Mouse (Mus musculus): ENCODE measurements around the gene Arhgdig. TPM values are rescaled to one million over a fixed set of nuclear protein-coding genes. Genes with fewer than 3 reads are reported as not detected.

The Arhgdig gene
- total and polyA plus RNA-seq, 3 experiments: 0.60 to 10.3 TPM; not detected in 1

DNA sequence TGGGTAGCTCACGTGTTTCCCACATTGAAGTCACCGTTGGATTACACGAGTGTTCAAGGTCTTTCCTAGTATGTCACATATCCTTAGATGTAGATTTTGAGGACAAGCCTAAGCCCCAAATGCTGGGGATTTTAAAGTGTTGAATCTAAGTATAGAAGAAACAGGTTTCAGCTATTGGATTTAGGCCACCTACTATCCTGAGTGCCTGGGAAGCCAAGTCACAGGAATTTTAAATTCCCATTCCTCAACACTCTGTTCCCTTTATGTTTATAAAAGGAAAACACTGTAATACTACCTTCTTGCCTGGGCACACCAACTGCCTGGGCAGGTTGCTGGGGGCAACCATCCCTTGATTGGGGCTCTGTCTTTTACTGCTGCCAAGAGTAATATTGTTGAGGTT lies 26.4 kb downstream of the Arhgdig start:
- TF ChIP-seq USF2 (conservative IDR thresholded peaks at IDR 0.05; ENCODE audit: low read depth, low read length): no peak
- TF ChIP-seq USF1 (IDR thresholded peaks at IDR 0.05; ENCODE audit: low read depth, low read length): no peak
- TF ChIP-seq POLR2AphosphoS2 (IDR thresholded peaks at IDR 0.05; ENCODE audit: low read depth, low read length): no peak
- TF ChIP-seq KAT2A (IDR thresholded peaks at IDR 0.05; ENCODE audit: insufficient replicate concordance, low read length): no peak
- TF ChIP-seq CHD1 (IDR thresholded peaks at IDR 0.05; ENCODE audit: low read depth, low read length): no peak
- TF ChIP-seq JUN (IDR thresholded peaks at IDR 0.05; ENCODE audit: insufficient read depth, low read depth, low read length): no peak
- no peak for TF ChIP-seq ZNF384 (IDR thresholded peaks at IDR 0.05; ENCODE audit: low read depth, low read length)
- no peak for TF ChIP-seq ELF1 (IDR thresholded peaks at IDR 0.05; ENCODE audit: low read depth, low read length)
- TF ChIP-seq NRF1 (IDR thresholded peaks at IDR 0.05; ENCODE audit: low read depth, low read length): no peak
- TF ChIP-seq TBP (conservative IDR thresholded peaks at IDR 0.05; ENCODE audit: low read depth, low read length): no peak
- TF ChIP-seq SMC3 (IDR thresholded peaks at IDR 0.05; ENCODE audit: low read depth, low read length): no peak
- TF ChIP-seq ZC3H11A (IDR thresholded peaks at IDR 0.05; ENCODE audit: low read depth, low read length): no peak
- no peak for TF ChIP-seq ZKSCAN1 (IDR thresholded peaks at IDR 0.05; ENCODE audit: borderline replicate concordance, low read depth, low read length)
- no peak for TF ChIP-seq MAZ (IDR thresholded peaks at IDR 0.05; ENCODE audit: low read depth, low read length)
- TF ChIP-seq EP300 (IDR thresholded peaks at IDR 0.05; ENCODE audit: low read length): no peak
- no peak for TF ChIP-seq HCFC1 (IDR thresholded peaks at IDR 0.05; ENCODE audit: low read depth, low read length)
- in situ Hi-C loops (cut with MboI; ENCODE audit: low pct_ligation_motif_present, low pct_unique_long_range_greater_than_20kb, low sequenced_read_pairs) (no loop called here), dilution Hi-C loops (cut with MboI; ENCODE audit: extremely low pct_ligation_motif_present, extremely low pct_unique_long_range_greater_than_20kb, low sequenced_read_pairs) (no loop called here)
- no peak for DNase-seq (ENCODE audit: extremely low read depth)
- Histone ChIP-seq H3K9ac (ENCODE audit: insufficient read depth, low read depth) (no peak overlapping the region), H3K27ac (ENCODE audit: insufficient read depth, low read depth) (no peak overlapping the region), H3K36me3 (replicated peaks in 1 of 2; ENCODE audit: control insufficient read depth in 1 of 2, insufficient read depth in 1 of 2, low read length in 1 of 2) (peaks cover 37 to 76% of the 10 kb centered on the region in 2 experiments), H3K4me1 (ENCODE audit: control insufficient read depth in 1 of 2, insufficient read depth in 2 of 2) (no peaks in the 10 kb centered on the region), H3K4me2 (ENCODE audit: insufficient read depth, low read depth, poor library complexity, severe bottlenecking) (no peak overlapping the region), H3K27me3 (replicated peaks) (no peaks in the 10 kb centered on the region), H3K79me2 (replicated peaks; ENCODE audit: control insufficient read depth, extremely low read depth, insufficient read depth, poor library complexity, severe bottlenecking) (0 out of 2 replicates have a peak, but pooled peaks cover 3% of the 10 kb centered on the region), H3K4me3 (replicated peaks in 1 of 3; ENCODE audit: low read depth in 2 of 3, low read length in 2 of 3, poor library complexity in 1 of 3) (no peak overlapping the region), H3K9me3 (replicated peaks; ENCODE audit: low read length) (no peaks in the 10 kb centered on the region)

DNA sequence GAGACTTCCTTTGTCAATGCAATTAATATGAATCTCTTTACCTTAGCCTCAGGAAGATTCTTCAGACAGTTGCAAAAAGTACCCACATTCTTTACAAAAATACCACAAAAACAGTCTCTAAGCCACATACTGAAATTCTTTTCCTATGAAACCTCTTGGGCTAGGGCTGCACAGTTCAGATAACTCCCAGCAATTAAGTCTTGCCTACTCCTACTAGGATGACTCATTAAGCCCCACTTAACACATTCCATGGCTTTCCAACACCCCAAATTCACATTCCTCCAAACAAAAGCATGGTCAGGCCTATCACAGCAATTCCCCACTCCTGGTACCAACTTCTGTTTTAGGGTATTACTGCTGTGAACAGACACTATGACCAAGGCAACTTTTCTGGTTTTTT lies 29.0 kb downstream of the Arhgdig start:
- dilution Hi-C loops (cut with MboI; ENCODE audit: extremely low pct_ligation_motif_present, extremely low pct_unique_long_range_greater_than_20kb, low sequenced_read_pairs) (no loop called here), in situ Hi-C loops (cut with MboI; ENCODE audit: low pct_ligation_motif_present, low pct_unique_long_range_greater_than_20kb, low sequenced_read_pairs) (no loop called here)
- H3K36me3 ChIP-seq (replicated peaks in 1 of 2; ENCODE audit: control insufficient read depth in 1 of 2, insufficient read depth in 1 of 2, low read length in 1 of 2): peaks cover 24 to 76% of the 10 kb centered on the region in 2 experiments
- no peaks in the 10 kb centered on the region for H3K9me3 ChIP-seq (replicated peaks; ENCODE audit: low read length)
- no peak overlapping the region for H3K27ac ChIP-seq (ENCODE audit: insufficient read depth, low read depth)
- no peak for DNase-seq (ENCODE audit: extremely low read depth)
- no peak overlapping the region for H3K4me2 ChIP-seq (ENCODE audit: insufficient read depth, low read depth, poor library complexity, severe bottlenecking)
- H3K79me2 ChIP-seq (replicated peaks; ENCODE audit: control insufficient read depth, extremely low read depth, insufficient read depth, poor library complexity, severe bottlenecking): peaks cover 3% of the 10 kb centered on the region; the same call in 1 of the 2 replicates
- H3K27me3 ChIP-seq (replicated peaks): no peaks in the 10 kb centered on the region
- H3K9ac ChIP-seq (ENCODE audit: insufficient read depth, low read depth): no peak overlapping the region
- H3K4me1 ChIP-seq (ENCODE audit: control insufficient read depth in 1 of 2, insufficient read depth in 2 of 2): no peaks in the 10 kb centered on the region
- H3K4me3 ChIP-seq (replicated peaks in 1 of 3; ENCODE audit: low read depth in 2 of 3, low read length in 2 of 3, poor library complexity in 1 of 3): no peak overlapping the region
- no peak for TF ChIP-seq RAD21 (IDR thresholded peaks at IDR 0.05; ENCODE audit: low read depth, low read length)
- TF ChIP-seq POLR2AphosphoS2 (IDR thresholded peaks at IDR 0.05; ENCODE audit: low read depth, low read length): no peak
- no peak for TF ChIP-seq MXI1 (IDR thresholded peaks at IDR 0.05; ENCODE audit: low read depth, low read length)
- no peak for TF ChIP-seq USF1 (IDR thresholded peaks at IDR 0.05; ENCODE audit: low read depth, low read length)
- no peak for TF ChIP-seq KAT2A (IDR thresholded peaks at IDR 0.05; ENCODE audit: insufficient replicate concordance, low read length)
- no peak for TF ChIP-seq HCFC1 (IDR thresholded peaks at IDR 0.05; ENCODE audit: low read depth, low read length)
- TF ChIP-seq BHLHE40 (IDR thresholded peaks at IDR 0.05; ENCODE audit: low read depth, low read length): no peak
- no peak for TF ChIP-seq TCF12 (IDR thresholded peaks at IDR 0.05; ENCODE audit: low read depth, low read length)
- no peak for TF ChIP-seq SMC3 (IDR thresholded peaks at IDR 0.05; ENCODE audit: low read depth, low read length)
- no peak for TF ChIP-seq MEF2A (IDR thresholded peaks at IDR 0.05; ENCODE audit: borderline replicate concordance, low read depth, low read length)
- TF ChIP-seq ZKSCAN1 (IDR thresholded peaks at IDR 0.05; ENCODE audit: borderline replicate concordance, low read depth, low read length): no peak
- TF ChIP-seq NELFE (IDR thresholded peaks at IDR 0.05; ENCODE audit: low read depth, low read length): no peak
- TF ChIP-seq ETS1 (conservative IDR thresholded peaks at IDR 0.05; ENCODE audit: low read depth, low read length): no peak
